Comparison of ENCODE assay signal across 7 mouse cellular contexts in genomic region chr9:106686983-106687650, GRCm38 (mm10). TPM values are rescaled to one million over a fixed set of nuclear protein-coding genes. Genes with fewer than 3 reads are reported as not detected.
DNase-seq lines count a peak whose midpoint lies in the region; ATAC-seq lines count a peak whose summit lies in the region.

No protein-coding gene starts in this region.

- peaks cover 28% of the 10 kb centered on the region for H3K4me1 ChIP-seq in hindbrain, embryonic 15.5 days (replicated peaks)

- no peaks in the 10 kb centered on the region for H3K27me3 ChIP-seq in hindbrain, embryonic 15.5 days

- WGBS in hindbrain, embryonic 15.5 days, result 37% methylated on average over 8 of the region's 8 CpGs

- no peak overlapping the region for H3K4me3 ChIP-seq in hindbrain, embryonic 15.5 days

- ATAC-seq in hindbrain, embryonic 15.5 days (ENCODE audit: low FRiP score, low read depth), result peak; percentile 20; the same call in 1 of the 2 replicates

- H3K9ac ChIP-seq in hindbrain, embryonic 15.5 days, result no peak overlapping the region

- H3K27ac ChIP-seq in hindbrain, embryonic 15.5 days (replicated peaks), result no peak overlapping the region

- DNase-seq in T-cell, adult 2 months (ENCODE audit: low spot score), result peak; percentile 54
- DNase-seq in cerebellum, adult 9-11 months, result peak; percentile 76
- DNase-seq in gastrocnemius, adult 18-20 months (ENCODE audit: low spot score), result peak; percentile 80
- DNase-seq in left cerebral cortex, postnatal 25 days (ENCODE audit: low spot score in 2 of 2), result peak; percentile 75 to 77
- DNase-seq in mesoderm, embryonic 11.5 days (ENCODE audit: low read depth, low spot score), result peak; percentile 89
- DNase-seq in right cerebral cortex, postnatal 4 days, result peak; percentile 64

- H3K4me2 ChIP-seq in hindbrain, embryonic 15.5 days, result peak overlapping the region; percentile 22; the same call in 1 of the 2 replicates

- no peaks in the 10 kb centered on the region for H3K9me3 ChIP-seq in hindbrain, embryonic 15.5 days

- intact Hi-C loops in left cerebral cortex, postnatal 25 days (cut with DNase I), result loop anchor here (1.0 kb wide), 1 partner anchor 134 kb away; the partner anchor contains the start of gene Dcaf1

- no peaks in the 10 kb centered on the region for H3K36me3 ChIP-seq in hindbrain, embryonic 15.5 days

RNA-seq across cellular contexts. Expression of gene Tex264, which starts 1.4 kb away (rescaled TPM):
- 10 to 100 TPM; 29.8 to 30.6 TPM for total RNA-seq in gastrocnemius, adult 18-20 months (2021)
- 69.6 and 79.0 TPM in 2 replicates for polyA plus RNA-seq in hindbrain, embryonic 15.5 days (2015; fragmentation: Nextera tagmentation; extraction: Ambion mirVana)
- total RNA-seq in left cerebral cortex, postnatal 25 days (2021), result 100 to 1,000 TPM in 1 of 2 experiments, 10 to 100 TPM in 1; 96.3 to 106 TPM

RNA-seq across cellular contexts. Expression of gene Grm2, which starts 31.2 kb away (rescaled TPM):
- total RNA-seq in gastrocnemius, adult 18-20 months (2021), result not detected
- 8.7 and 9.7 TPM in 2 replicates for polyA plus RNA-seq in hindbrain, embryonic 15.5 days (2015; fragmentation: Nextera tagmentation; extraction: Ambion mirVana)
- total RNA-seq in left cerebral cortex, postnatal 25 days (2021), result 10 to 100 TPM; 54.6 to 56.2 TPM

Comparison
In these comparisons a context has a peak if more than half of its experiments do, and no peak if none do; other contexts are left out.
1. RNA of gene Grm2, which starts 31.2 kb away (total RNA-seq): 54.6 to 56.2 TPM in left cerebral cortex, postnatal 25 days; not detected in gastrocnemius, adult 18-20 months; every median in the first group is over 10 times any median in the second.
2. Peak in every context shown above with its lines, with median percentiles within 50 percentile points of each other: DNase-seq.